Mouse (Mus musculus) thymus, adult 2 months (tissue): Measurements from ENCODE around the gene Atg16l2. TPM values are rescaled to one million over a fixed set of nuclear protein-coding genes. Genes with fewer than 3 reads are reported as not detected.

Experiments used
- DNase-seq: peaks from one replicate; pipeline ENCODE4 v3.0.0; 2021
- H3K27ac ChIP-seq: fragments of 200-500 bp; 2 replicates; pipeline ENCODE4 v1.5.1; 2012; ENCODE audit warnings: low read length, control low read depth; ENCODE audit not compliant: control insufficient read depth, insufficient read depth
- H3K27me3 ChIP-seq: fragments of 200-500 bp; 2 replicates; pipeline ENCODE4 v1.6.1; 2012; ENCODE audit warnings: mild to moderate bottlenecking, low read length, moderate library complexity, mixed read lengths; ENCODE audit not compliant: control insufficient read depth, insufficient read depth
- H3K36me3 ChIP-seq: fragments of 200-500 bp; 2 replicates; pipeline ENCODE4 v1.6.1; 2012; ENCODE audit warnings: mild to moderate bottlenecking, low read length, moderate library complexity; ENCODE audit not compliant: control insufficient read depth, insufficient read depth
- H3K4me1 ChIP-seq: fragments of 200-500 bp; replicated peaks from 2 replicates; pipeline ENCODE4 v1.6.1; 2012; ENCODE audit warnings: low read length; ENCODE audit not compliant: control insufficient read depth, insufficient read depth
- H3K4me3 ChIP-seq: fragments of 200-500 bp; 2 replicates; pipeline ENCODE4 v1.5.1; 2012; ENCODE audit warnings: mild to moderate bottlenecking, low read length, control low read depth, moderate library complexity; ENCODE audit not compliant: control insufficient read depth, insufficient read depth
- CTCF ChIP-seq: fragments of 200-500 bp; IDR thresholded peaks from 2 replicates; pipeline ENCODE4 v1.5.1; 2012; ENCODE audit warnings: mild to moderate bottlenecking, control low read depth, low read length, moderate library complexity, borderline replicate concordance; ENCODE audit not compliant: control insufficient read depth, poor library complexity, insufficient read depth; ENCODE audit errors: extremely low read depth
- POLR2A ChIP-seq: fragments of 200-500 bp; IDR thresholded peaks from 2 replicates; pipeline ENCODE4 v1.6.1; 2012; ENCODE audit warnings: mild to moderate bottlenecking, low read length, control low read depth, moderate library complexity; ENCODE audit not compliant: control insufficient read depth, poor library complexity, insufficient read depth; ENCODE audit errors: extremely low read depth
- WGBS: fragments of 180-500 bp; shearing (Covaris S2); methylation state at CpG from one replicate; pipeline ENCODE4 v1.1.7; 2018; 5-methylcytosine and 5-hydroxymethylcytosine counted together
- polyA plus RNA-seq: library from polyadenylated mRNA; depleted of rRNA; stranded (reverse); fragments of >200 nt; gene quantifications from 2 replicates; pipeline ENCODE4 v1.2.3, GENCODE M21; 2012

Gene Atg16l2
- polyA plus RNA-seq, 1 experiment, result 89.9 TPM

- TF ChIP-seq CTCF, result no peak
- TF ChIP-seq POLR2A, result no peak
- Histone ChIP-seq H3K36me3 (peaks cover 13% of the 10 kb centered on the region), H3K4me3 (no peak overlapping the region), H3K4me1 (peaks cover 6% of the 10 kb centered on the region), H3K27ac (no peak overlapping the region), H3K27me3 (no peaks in the 10 kb centered on the region)
- WGBS, result 93% methylated on average over 1 of the region's 1 CpGs
- DNase-seq, result no peak
Measured at GRCm38 (mm10) chr7:101271602-101272001, 30.4 kb downstream of the Atg16l2 start.

- Histone ChIP-seq H3K4me3 (no peak overlapping the region), H3K36me3 (peaks cover 7% of the 10 kb centered on the region), H3K4me1 (no peaks in the 10 kb centered on the region), H3K27me3 (no peaks in the 10 kb centered on the region), H3K27ac (no peak overlapping the region)
- TF ChIP-seq CTCF, result no peak
- TF ChIP-seq POLR2A, result no peak
- DNase-seq, result no peak
- 82% methylated on average over 3 of the region's 3 CpGs for WGBS
Measured at GRCm38 (mm10) chr7:101267457-101268259, 34.4 kb downstream of the Atg16l2 start.

- DNase-seq, result no peak
- H3K4me3 ChIP-seq, result no peak overlapping the region
- peaks cover 12% of the 10 kb centered on the region for H3K36me3 ChIP-seq
- no peaks in the 10 kb centered on the region for H3K4me1 ChIP-seq
- H3K27ac ChIP-seq, result no peak overlapping the region
- H3K27me3 ChIP-seq, result no peaks in the 10 kb centered on the region
- TF ChIP-seq POLR2A (no peak), CTCF (no peak)
Measured at GRCm38 (mm10) chr7:101263511-101263910, 38.5 kb downstream of the Atg16l2 start.

GRCm38 (mm10) chr7:101261941-101262546, 40.0 kb downstream of the Atg16l2 start:
- Histone ChIP-seq H3K36me3 (peaks cover 12% of the 10 kb centered on the region), H3K27me3 (no peaks in the 10 kb centered on the region), H3K4me1 (no peaks in the 10 kb centered on the region), H3K27ac (no peak overlapping the region), H3K4me3 (no peak overlapping the region)
- TF ChIP-seq POLR2A (no peak), CTCF (no peak)
- no peak for DNase-seq
- 97% methylated on average over 4 of the region's 4 CpGs for WGBS

- Histone ChIP-seq H3K27ac (no peak overlapping the region), H3K4me1 (no peaks in the 10 kb centered on the region), H3K36me3 (peaks cover 14% of the 10 kb centered on the region), H3K4me3 (no peak overlapping the region), H3K27me3 (no peaks in the 10 kb centered on the region)
- DNase-seq, result no peak
- TF ChIP-seq POLR2A, result no peak
- TF ChIP-seq CTCF, result no peak
Measured at GRCm38 (mm10) chr7:101258482-101258881, 43.6 kb downstream of the Atg16l2 start.

GRCm38 (mm10) chr7:101253071-101253470, 49.0 kb downstream of the Atg16l2 start:
- H3K36me3 ChIP-seq, result peaks cover 15% of the 10 kb centered on the region; the same call in 1 of the 2 replicates
- no peaks in the 10 kb centered on the region for H3K4me1 ChIP-seq
- no peak overlapping the region for H3K4me3 ChIP-seq
- DNase-seq, result no peak
- WGBS, result 34% methylated on average over 2 of the region's 2 CpGs
- no peak overlapping the region for H3K27ac ChIP-seq
- H3K27me3 ChIP-seq, result no peaks in the 10 kb centered on the region
- TF ChIP-seq CTCF (no peak), POLR2A (no peak)
